ENCODE assay signal across 8 mouse cellular contexts in genomic region chr12:81780271-81781093, GRCm38 (mm10). TPM values are rescaled to one million over a fixed set of nuclear protein-coding genes. Genes with fewer than 3 reads are reported as not detected.
A peak's percentile ranks its signal among the peaks of the same experiment; 100 is the strongest.
DNase-seq lines count a peak whose midpoint lies in the region; ATAC-seq and TF ChIP-seq lines count a peak whose summit lies in the region.

No protein-coding gene starts in this region.

- 1% methylated on average over 15 of the region's 91 CpGs for WGBS in embryonic facial prominence, embryonic 14.5 days
- WGBS in hindbrain, embryonic 15.5 days: under 1% methylated on average over 64 of the region's 91 CpGs
- 2% methylated on average over 69 of the region's 91 CpGs for WGBS in liver, embryonic 13.5 days (ENCODE audit: insufficient replicate concordance)

- peak; percentile 22 for DNase-seq in gastrocnemius, adult 2 months
- no peak for DNase-seq in gastrocnemius, adult 18-20 months (ENCODE audit: low spot score)
- peak; percentile 39 for DNase-seq in adrenal gland, postnatal 14 days
- no peak for DNase-seq in embryonic facial prominence, embryonic 14.5 days (ENCODE audit: low spot score)
- DNase-seq in liver, embryonic 13.5 days: no peak
- peak; percentile 51 for DNase-seq in naive thymus-derived CD4-positive, alpha-beta T cell, adult 2 months (ENCODE audit: low read depth)
- DNase-seq in thymus, postnatal 0 days (ENCODE audit: low spot score): peak; percentile 2

- intact Hi-C loops in gastrocnemius, adult 2 months (cut with DNase I): no loop called here

- H3K27ac ChIP-seq in gastrocnemius, adult 2 months: no peak overlapping the region
- no peak overlapping the region for H3K27ac ChIP-seq in embryonic facial prominence, embryonic 14.5 days (replicated peaks; ENCODE audit: low read depth, low read length)
- peak overlapping the region; percentile 80 for H3K27ac ChIP-seq in hindbrain, embryonic 15.5 days (replicated peaks)
- no peak overlapping the region for H3K27ac ChIP-seq in liver, embryonic 13.5 days

- H3K4me1 ChIP-seq in embryonic facial prominence, embryonic 14.5 days (ENCODE audit: control insufficient read depth, insufficient read depth, low read length): no peaks in the 10 kb centered on the region
- H3K4me1 ChIP-seq in hindbrain, embryonic 15.5 days (replicated peaks): peaks cover 28% of the 10 kb centered on the region
- peaks cover 10% of the 10 kb centered on the region for H3K4me1 ChIP-seq in liver, embryonic 13.5 days (replicated peaks)

- no peak for TF ChIP-seq CTCF in gastrocnemius, adult 2 months (IDR thresholded peaks at IDR 0.05)

- H3K4me3 ChIP-seq in gastrocnemius, adult 2 months: peak overlapping the region; percentile 81
- peak overlapping the region; percentile 66 for H3K4me3 ChIP-seq in embryonic facial prominence, embryonic 14.5 days (ENCODE audit: low read depth, low read length)
- H3K4me3 ChIP-seq in hindbrain, embryonic 15.5 days: peak overlapping the region; percentile 64
- H3K4me3 ChIP-seq in liver, embryonic 13.5 days (replicated peaks): peak overlapping the region; percentile 62

- H3K9ac ChIP-seq in embryonic facial prominence, embryonic 14.5 days (ENCODE audit: low read depth, low read length): peak overlapping the region; percentile 69
- peak overlapping the region; percentile 81 for H3K9ac ChIP-seq in hindbrain, embryonic 15.5 days
- peak overlapping the region; percentile 39; the same call in 1 of the 2 replicates for H3K9ac ChIP-seq in liver, embryonic 13.5 days

- H3K27me3 ChIP-seq in embryonic facial prominence, embryonic 14.5 days (replicated peaks; ENCODE audit: control insufficient read depth, insufficient read depth, low read length): peaks cover 42% of the 10 kb centered on the region
- no peaks in the 10 kb centered on the region for H3K27me3 ChIP-seq in hindbrain, embryonic 15.5 days
- H3K27me3 ChIP-seq in liver, embryonic 13.5 days: peaks cover 74% of the 10 kb centered on the region

- H3K4me2 ChIP-seq in embryonic facial prominence, embryonic 14.5 days (ENCODE audit: low read depth, low read length): peak overlapping the region; percentile 93
- peak overlapping the region; percentile 59 for H3K4me2 ChIP-seq in hindbrain, embryonic 15.5 days
- peak overlapping the region; percentile 84 for H3K4me2 ChIP-seq in liver, embryonic 13.5 days

- no peaks in the 10 kb centered on the region for H3K36me3 ChIP-seq in embryonic facial prominence, embryonic 14.5 days (ENCODE audit: control insufficient read depth, insufficient read depth, low read length)
- H3K36me3 ChIP-seq in hindbrain, embryonic 15.5 days: no peaks in the 10 kb centered on the region
- no peaks in the 10 kb centered on the region for H3K36me3 ChIP-seq in liver, embryonic 13.5 days

- no peaks in the 10 kb centered on the region for H3K9me3 ChIP-seq in embryonic facial prominence, embryonic 14.5 days (ENCODE audit: control insufficient read depth, low read length)
- no peaks in the 10 kb centered on the region for H3K9me3 ChIP-seq in hindbrain, embryonic 15.5 days
- no peaks in the 10 kb centered on the region for H3K9me3 ChIP-seq in liver, embryonic 13.5 days (replicated peaks)

- peak; percentile 70; the same call in 1 of the 2 replicates for ATAC-seq in embryonic facial prominence, embryonic 14.5 days (ENCODE audit: low read depth)
- ATAC-seq in hindbrain, embryonic 15.5 days (ENCODE audit: low FRiP score, low read depth): peak; percentile 36
- no peak for ATAC-seq in liver, embryonic 13.5 days (ENCODE audit: low read depth)

RNA-seq across cellular contexts. Expression of gene Map3k9, which starts 0.5 kb away (rescaled TPM):
- total RNA-seq in gastrocnemius, adult 2 months (2021): under 1 TPM; 0.08 to 0.10 TPM
- under 1 TPM; 0.07 to 0.14 TPM for total RNA-seq in gastrocnemius, adult 18-20 months (2021)
- total RNA-seq in adrenal gland, postnatal 14 days (2021): 1.0 and 2.0 TPM in 2 replicates
- 1.1 and 1.5 TPM in 2 replicates for polyA plus RNA-seq in embryonic facial prominence, embryonic 14.5 days (2014; fragmentation: Nextera tagmentation; extraction: Ambion mirVana)
- polyA plus RNA-seq in hindbrain, embryonic 15.5 days (2015; fragmentation: Nextera tagmentation; extraction: Ambion mirVana): 11.4 and 12.1 TPM in 2 replicates
- 0.02 and 0.03 TPM in 2 replicates for polyA plus RNA-seq in liver, embryonic 13.5 days (2015; fragmentation: Nextera tagmentation; extraction: Ambion mirVana)
- polyA plus RNA-seq in thymus, postnatal 0 days (2015; fragmentation: Nextera tagmentation; extraction: Ambion mirVana): 0.21 and 0.29 TPM in 2 replicates

Comparison
In these comparisons a context has a peak if more than half of its experiments do, and no peak if none do; other contexts are left out.
1. DNase-seq: peak in gastrocnemius, adult 2 months (single experiment), adrenal gland, postnatal 14 days (single experiment), naive thymus-derived CD4-positive, alpha-beta T cell, adult 2 months (single experiment) and thymus, postnatal 0 days (single experiment); none in gastrocnemius, adult 18-20 months (single experiment), embryonic facial prominence, embryonic 14.5 days (single experiment) and liver, embryonic 13.5 days (single experiment).
2. Peak in every context shown above with its lines, with median percentiles within 50 percentile points of each other: H3K4me3 ChIP-seq, H3K4me2 ChIP-seq and H3K9ac ChIP-seq.